Mouse (Mus musculus): ENCODE data around the gene Rd3. TPM values are rescaled to one million over a fixed set of nuclear protein-coding genes. Genes with fewer than 3 reads are reported as not detected.
A peak's percentile ranks its signal among the peaks of the same experiment; 100 is the strongest.

Rd3 gene
- polyA plus RNA-seq (2015; fragmentation: Nextera tagmentation; extraction: Ambion mirVana), result 0.96 and 3.1 TPM in 2 replicates

DNA sequence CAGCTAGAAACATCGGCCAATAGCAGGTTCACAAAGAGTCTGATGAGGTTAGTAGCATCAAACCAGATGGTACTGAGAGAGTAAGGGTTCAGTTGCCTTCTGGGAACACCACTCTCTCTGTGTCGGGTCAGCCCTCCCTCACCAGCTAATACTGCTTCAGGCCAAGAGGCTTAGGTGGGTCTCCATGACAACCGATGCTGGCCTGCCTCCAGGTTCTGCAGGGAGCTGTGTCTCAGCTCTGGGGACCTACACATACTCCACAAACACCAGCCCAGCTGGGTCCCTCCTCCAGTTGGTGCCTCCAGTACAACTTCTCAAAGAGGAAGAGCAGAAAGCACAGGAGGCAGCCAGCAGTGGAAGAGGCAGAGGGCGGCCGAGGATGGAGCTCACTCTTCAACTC lies at the start of gene Rd3:
Gene Rd3 (plus strand): TSS at position 184 of the 400 bp plus-strand sequence.
- Histone ChIP-seq H3K36me3 (no peaks in the 10 kb centered on the region), H3K27me3 (no peaks in the 10 kb centered on the region), H3K4me2 (replicated peaks) (no peak within 1 kb of the TSS), H3K4me3 (no peak within 1 kb of the TSS), H3K4me1 (peaks cover 25% of the 10 kb centered on the region), H3K9ac (replicated peaks) (no peak within 1 kb of the TSS), H3K9me3 (no peaks in the 10 kb centered on the region), H3K27ac (replicated peaks) (no peak within 1 kb of the TSS)
- 26% methylated on average over 5 of the region's 5 CpGs for WGBS
- peak; percentile 78 for ATAC-seq (replicated peaks)

DNA sequence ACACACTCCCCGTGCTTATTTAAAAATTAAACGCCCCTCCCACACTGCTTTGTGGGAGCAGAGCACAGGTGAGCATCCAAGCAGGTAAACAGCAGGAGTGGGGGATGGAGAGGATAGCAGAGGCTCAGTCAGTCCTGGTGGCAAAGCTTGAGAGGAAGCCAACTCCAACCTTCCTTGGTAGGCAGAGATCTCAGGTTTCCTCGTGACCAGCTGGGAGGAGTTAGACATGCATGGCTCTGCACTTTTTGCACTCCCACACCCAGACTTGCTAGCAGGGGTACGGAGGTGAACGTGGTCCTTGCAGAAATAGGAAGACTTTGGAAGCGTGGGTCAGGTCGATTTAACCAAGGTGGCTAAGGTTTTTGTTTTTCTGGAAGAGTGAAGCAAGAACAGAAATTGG lies 48.8 kb upstream of the Rd3 start:
- no peaks in the 10 kb centered on the region for H3K4me1 ChIP-seq
- H3K27ac ChIP-seq (replicated peaks), result no peak overlapping the region
- H3K27me3 ChIP-seq, result no peaks in the 10 kb centered on the region
- ATAC-seq (replicated peaks), result no peak
- H3K36me3 ChIP-seq, result no peaks in the 10 kb centered on the region
- no peak overlapping the region for H3K9ac ChIP-seq (replicated peaks)
- 83% methylated on average over 7 of the region's 7 CpGs for WGBS
- H3K4me3 ChIP-seq, result no peak overlapping the region
- no peak overlapping the region for H3K4me2 ChIP-seq (replicated peaks)
- H3K9me3 ChIP-seq, result no peaks in the 10 kb centered on the region

DNA sequence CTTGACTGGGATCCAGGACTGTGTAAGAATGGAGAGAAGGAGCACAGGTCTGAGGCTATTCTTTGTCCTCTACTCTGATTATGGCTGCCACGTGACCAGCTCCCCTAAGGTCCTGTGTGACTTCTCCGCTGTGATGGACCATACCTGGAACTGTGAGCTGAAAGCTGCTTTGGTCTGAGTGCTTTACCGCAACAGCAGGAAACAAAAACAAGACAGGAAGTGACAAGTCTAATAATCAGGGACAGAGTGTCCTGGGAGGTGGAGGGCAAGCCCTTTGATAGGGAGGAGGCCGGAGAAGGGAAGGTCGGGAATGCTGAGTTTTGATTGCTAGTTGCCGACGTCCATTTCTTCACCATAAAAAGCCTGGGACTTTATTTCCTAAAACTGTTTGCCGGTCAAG lies 48.1 kb upstream of the Rd3 start:
- Histone ChIP-seq H3K4me1 (no peaks in the 10 kb centered on the region), H3K36me3 (no peaks in the 10 kb centered on the region), H3K9me3 (no peaks in the 10 kb centered on the region), H3K4me2 (replicated peaks) (no peak overlapping the region), H3K9ac (replicated peaks) (no peak overlapping the region), H3K27me3 (no peaks in the 10 kb centered on the region), H3K27ac (replicated peaks) (no peak overlapping the region), H3K4me3 (no peak overlapping the region)
- WGBS, result 84% methylated on average over 8 of the region's 8 CpGs
- no peak for ATAC-seq (replicated peaks)

DNA sequence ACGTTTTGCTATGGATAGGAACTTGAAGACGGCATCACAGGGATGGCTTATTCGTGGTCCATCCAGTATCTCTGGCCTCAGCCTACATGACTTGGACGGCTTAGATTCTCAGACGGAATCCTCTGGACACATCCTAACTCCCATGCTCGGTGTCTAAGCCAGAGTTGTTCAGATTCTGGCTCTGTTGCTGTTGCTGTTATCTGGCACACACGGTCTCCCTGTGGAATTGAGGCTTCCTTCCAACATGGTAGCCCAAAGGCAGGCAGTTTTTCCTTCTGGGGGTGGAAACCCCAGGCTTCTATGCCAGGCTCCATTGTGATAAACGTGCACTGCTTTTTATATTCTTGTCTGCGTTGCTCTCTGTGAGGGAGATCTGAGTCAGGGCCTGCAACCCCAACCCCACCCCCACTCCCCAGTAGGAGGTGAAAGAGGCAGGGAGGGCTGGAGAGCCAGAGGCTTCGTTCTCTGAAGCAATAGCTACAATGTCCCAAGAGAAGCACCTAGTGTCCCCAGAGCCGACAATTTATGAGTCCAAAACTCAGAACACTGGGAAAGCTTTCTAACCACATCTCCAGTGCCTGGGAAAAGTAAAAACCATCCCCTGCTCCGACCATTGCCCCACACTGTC lies 47.2 kb upstream of the Rd3 start:
- H3K9ac ChIP-seq (replicated peaks), result no peak overlapping the region
- H3K27ac ChIP-seq (replicated peaks), result no peak overlapping the region
- no peaks in the 10 kb centered on the region for H3K4me1 ChIP-seq
- no peaks in the 10 kb centered on the region for H3K9me3 ChIP-seq
- ATAC-seq (replicated peaks), result no peak
- WGBS, result 57% methylated on average over 12 of the region's 12 CpGs
- no peak overlapping the region for H3K4me2 ChIP-seq (replicated peaks)
- no peaks in the 10 kb centered on the region for H3K36me3 ChIP-seq
- no peaks in the 10 kb centered on the region for H3K27me3 ChIP-seq
- H3K4me3 ChIP-seq, result no peak overlapping the region

- Histone ChIP-seq H3K9me3 (no peaks in the 10 kb centered on the region), H3K27me3 (no peaks in the 10 kb centered on the region), H3K4me2 (replicated peaks) (no peak overlapping the region), H3K4me3 (no peak overlapping the region), H3K27ac (replicated peaks) (no peak overlapping the region), H3K4me1 (no peaks in the 10 kb centered on the region), H3K36me3 (no peaks in the 10 kb centered on the region), H3K9ac (replicated peaks) (no peak overlapping the region)
- WGBS, result 79% methylated on average over 3 of the region's 3 CpGs
- no peak for ATAC-seq (replicated peaks)
Measured at GRCm38 (mm10) chr1:191930525-191931105, 46.6 kb upstream of the Rd3 start.

GRCm38 (mm10) chr1:191932286-191932985 lies 44.7 kb upstream of the Rd3 start:
- Histone ChIP-seq H3K4me3 (no peak overlapping the region), H3K4me1 (no peaks in the 10 kb centered on the region), H3K9me3 (no peaks in the 10 kb centered on the region), H3K27ac (replicated peaks) (no peak overlapping the region), H3K9ac (replicated peaks) (no peak overlapping the region), H3K27me3 (no peaks in the 10 kb centered on the region), H3K4me2 (replicated peaks) (no peak overlapping the region), H3K36me3 (no peaks in the 10 kb centered on the region)
- 79% methylated on average over 8 of the region's 8 CpGs for WGBS
- ATAC-seq (replicated peaks), result no peak

- no peak overlapping the region for H3K4me3 ChIP-seq
- H3K9ac ChIP-seq (replicated peaks), result no peak overlapping the region
- no peak overlapping the region for H3K4me2 ChIP-seq (replicated peaks)
- no peaks in the 10 kb centered on the region for H3K9me3 ChIP-seq
- H3K27me3 ChIP-seq, result no peaks in the 10 kb centered on the region
- no peak overlapping the region for H3K27ac ChIP-seq (replicated peaks)
- no peaks in the 10 kb centered on the region for H3K36me3 ChIP-seq
- H3K4me1 ChIP-seq, result no peaks in the 10 kb centered on the region
- 77% methylated on average over 4 of the region's 4 CpGs for WGBS
- no peak for ATAC-seq (replicated peaks)
Measured at GRCm38 (mm10) chr1:191932986-191933632, 44.1 kb upstream of the Rd3 start.

DNA sequence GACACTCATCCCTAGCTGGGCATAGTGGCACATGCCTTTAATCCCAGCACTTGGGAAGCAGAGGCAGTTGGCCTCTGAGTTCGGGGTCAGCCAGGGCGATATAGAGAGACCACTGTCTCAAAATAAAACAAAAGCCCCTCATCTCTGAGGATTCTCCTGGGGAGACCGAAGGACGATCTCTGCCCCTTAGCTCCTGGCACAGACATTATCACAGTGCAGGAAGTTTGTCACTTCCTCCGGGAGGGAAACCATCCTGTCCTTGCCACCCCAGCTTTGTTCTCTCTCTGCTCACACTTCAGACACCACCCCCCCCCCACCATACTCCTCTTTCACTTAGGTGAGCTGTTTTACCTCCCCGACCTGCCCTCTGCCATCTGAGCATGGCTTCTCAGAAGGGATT lies 33.5 kb upstream of the Rd3 start:
- no peaks in the 10 kb centered on the region for H3K9me3 ChIP-seq
- no peak overlapping the region for H3K9ac ChIP-seq (replicated peaks)
- H3K27ac ChIP-seq (replicated peaks), result no peak overlapping the region
- no peaks in the 10 kb centered on the region for H3K4me1 ChIP-seq
- ATAC-seq (replicated peaks), result no peak
- no peaks in the 10 kb centered on the region for H3K27me3 ChIP-seq
- no peak overlapping the region for H3K4me2 ChIP-seq (replicated peaks)
- no peaks in the 10 kb centered on the region for H3K36me3 ChIP-seq
- WGBS, result 85% methylated on average over 6 of the region's 6 CpGs
- H3K4me3 ChIP-seq, result no peak overlapping the region

GRCm38 (mm10) chr1:191945341-191945740 lies 31.8 kb upstream of the Rd3 start:
- Histone ChIP-seq H3K4me1 (no peaks in the 10 kb centered on the region), H3K36me3 (no peaks in the 10 kb centered on the region), H3K4me2 (replicated peaks) (no peak overlapping the region), H3K9me3 (no peaks in the 10 kb centered on the region), H3K27ac (replicated peaks) (no peak overlapping the region), H3K27me3 (no peaks in the 10 kb centered on the region), H3K4me3 (no peak overlapping the region), H3K9ac (replicated peaks) (no peak overlapping the region)
- WGBS, result 94% methylated on average over 8 of the region's 8 CpGs
- no peak for ATAC-seq (replicated peaks)

GRCm38 (mm10) chr1:191945756-191946155 lies 31.4 kb upstream of the Rd3 start:
- 86% methylated on average over 5 of the region's 5 CpGs for WGBS
- no peak for ATAC-seq (replicated peaks)
- Histone ChIP-seq H3K4me2 (replicated peaks) (no peak overlapping the region), H3K4me3 (no peak overlapping the region), H3K36me3 (no peaks in the 10 kb centered on the region), H3K27me3 (no peaks in the 10 kb centered on the region), H3K4me1 (no peaks in the 10 kb centered on the region), H3K27ac (replicated peaks) (no peak overlapping the region), H3K9ac (replicated peaks) (no peak overlapping the region), H3K9me3 (no peaks in the 10 kb centered on the region)

GRCm38 (mm10) chr1:191946261-191946660 lies 30.9 kb upstream of the Rd3 start:
- Histone ChIP-seq H3K27me3 (no peaks in the 10 kb centered on the region), H3K4me2 (replicated peaks) (no peak overlapping the region), H3K4me3 (no peak overlapping the region), H3K36me3 (no peaks in the 10 kb centered on the region), H3K27ac (replicated peaks) (no peak overlapping the region), H3K9ac (replicated peaks) (no peak overlapping the region), H3K9me3 (no peaks in the 10 kb centered on the region), H3K4me1 (no peaks in the 10 kb centered on the region)
- ATAC-seq (replicated peaks), result no peak
- WGBS, result 90% methylated on average over 7 of the region's 7 CpGs

DNA sequence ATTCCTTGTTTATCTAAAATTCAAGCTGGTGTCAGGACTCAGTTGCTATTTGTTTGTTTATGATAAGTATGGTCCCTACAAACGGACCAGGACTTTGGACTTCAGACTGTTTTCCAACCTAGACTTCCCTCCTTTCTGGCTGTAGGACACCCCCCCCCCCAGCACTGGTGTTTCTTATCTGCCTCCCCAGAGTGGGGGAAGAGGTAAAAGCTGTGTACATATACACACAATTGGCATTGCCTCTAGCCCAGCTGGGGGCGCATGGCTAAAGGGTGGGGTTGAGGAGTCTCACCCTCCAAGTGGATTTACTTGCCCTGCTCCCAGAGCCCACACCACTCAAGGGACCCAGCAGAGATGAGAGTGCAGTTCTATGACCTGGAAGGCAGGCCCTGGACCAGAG lies 30.3 kb upstream of the Rd3 start:
- Histone ChIP-seq H3K9ac (replicated peaks) (no peak overlapping the region), H3K4me1 (no peaks in the 10 kb centered on the region), H3K36me3 (no peaks in the 10 kb centered on the region), H3K27me3 (no peaks in the 10 kb centered on the region), H3K4me2 (replicated peaks) (no peak overlapping the region), H3K27ac (replicated peaks) (no peak overlapping the region), H3K9me3 (no peaks in the 10 kb centered on the region), H3K4me3 (no peak overlapping the region)
- ATAC-seq (replicated peaks), result no peak
- 95% methylated on average over 2 of the region's 2 CpGs for WGBS
